Mouse (Mus musculus) ovary, postnatal 14 days (tissue): ENCODE results near the gene Rab44.

ENCODE experiments used
- DNase-seq: peaks from one replicate; pipeline ENCODE4 v3.0.0; 2022; ENCODE audit warnings: low spot score

Rab44 gene

DNA sequence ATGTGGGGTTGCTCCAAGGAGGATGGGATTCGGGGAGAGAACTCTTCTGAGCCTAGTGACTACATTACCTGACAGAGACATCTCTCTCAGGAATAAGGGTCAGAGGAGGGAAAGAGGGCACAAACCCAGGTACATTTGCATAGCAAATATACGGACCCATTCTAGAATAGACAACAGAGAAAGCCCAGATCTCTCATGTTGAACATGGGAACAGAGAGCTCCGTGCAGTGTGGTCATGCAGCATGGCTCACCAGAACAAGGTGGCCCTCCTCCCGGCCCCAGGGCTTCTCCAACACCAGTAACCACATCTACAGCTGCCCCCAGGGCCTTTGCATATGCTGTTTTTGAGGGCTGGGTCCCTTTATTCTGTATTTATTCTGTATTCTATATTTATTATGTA is 54.5 kb downstream of the Rab44 start:
- DNase-seq: no peak

- DNase-seq: no peak
These were observed 55.2 kb downstream of the Rab44 start for GRCm38 (mm10) chr17:29168996-29169601.

DNA sequence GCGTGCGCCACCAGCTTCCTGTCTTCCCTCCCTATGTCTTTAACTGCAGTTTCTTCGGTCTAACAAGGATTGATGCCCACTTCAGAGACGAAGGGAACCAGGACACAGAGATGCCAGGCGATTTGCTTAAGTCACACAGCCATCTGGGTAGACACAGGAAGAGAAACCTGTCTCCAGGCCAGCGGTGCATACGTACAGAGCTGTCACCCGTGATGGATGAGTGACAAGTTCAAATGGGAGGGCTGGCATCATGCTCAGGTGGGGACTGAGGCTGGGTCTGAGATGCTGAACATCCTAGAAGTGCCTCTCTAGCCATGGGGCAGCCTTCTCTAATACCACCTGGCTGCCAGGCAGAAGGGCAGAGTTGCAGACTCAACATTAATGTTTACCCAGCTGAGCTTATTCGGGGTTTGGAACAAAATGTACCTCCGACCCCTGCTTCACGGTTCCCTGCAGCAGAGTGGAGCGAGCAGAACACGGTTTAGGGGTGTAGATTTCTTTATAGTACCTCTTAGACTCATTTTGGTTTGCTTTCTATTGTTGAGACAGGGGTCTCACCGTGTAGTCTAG is 56.6 kb downstream of the Rab44 start:
- no peak for DNase-seq

- peak; percentile 84 for DNase-seq
These were observed 57.2 kb downstream of the Rab44 start for GRCm38 (mm10) chr17:29171001-29171772.

GRCm38 (mm10) chr17:29172062-29172461 is 58.1 kb downstream of the Rab44 start:
- no peak for DNase-seq

GRCm38 (mm10) chr17:29173165-29173564 is 59.2 kb downstream of the Rab44 start:
- DNase-seq: no peak

DNA sequence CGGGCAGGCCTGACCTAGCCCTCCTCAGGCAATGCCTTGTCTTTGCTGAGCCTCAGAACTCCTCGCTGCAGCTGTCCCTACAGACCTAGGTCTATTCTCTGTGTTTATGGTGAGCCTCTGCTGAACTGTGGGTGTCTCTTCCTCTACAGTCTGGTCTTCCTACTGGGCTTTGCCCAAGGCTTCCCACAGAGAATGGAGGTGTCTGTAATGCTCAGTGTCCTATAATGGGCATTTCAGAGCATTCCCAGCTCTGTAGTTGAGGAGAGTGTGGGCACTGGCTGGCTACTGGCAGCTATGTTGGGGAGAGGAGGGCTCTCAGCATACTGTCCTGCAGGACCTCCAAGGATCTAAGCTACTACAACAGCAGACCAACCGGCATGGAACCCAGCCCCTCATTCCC is 61.7 kb downstream of the Rab44 start:
- no peak for DNase-seq

GRCm38 (mm10) chr17:29176391-29177267 is 62.7 kb downstream of the Rab44 start:
- peak; percentile 69 for DNase-seq

GRCm38 (mm10) chr17:29178503-29179059 is 64.6 kb downstream of the Rab44 start:
- no peak for DNase-seq

DNA sequence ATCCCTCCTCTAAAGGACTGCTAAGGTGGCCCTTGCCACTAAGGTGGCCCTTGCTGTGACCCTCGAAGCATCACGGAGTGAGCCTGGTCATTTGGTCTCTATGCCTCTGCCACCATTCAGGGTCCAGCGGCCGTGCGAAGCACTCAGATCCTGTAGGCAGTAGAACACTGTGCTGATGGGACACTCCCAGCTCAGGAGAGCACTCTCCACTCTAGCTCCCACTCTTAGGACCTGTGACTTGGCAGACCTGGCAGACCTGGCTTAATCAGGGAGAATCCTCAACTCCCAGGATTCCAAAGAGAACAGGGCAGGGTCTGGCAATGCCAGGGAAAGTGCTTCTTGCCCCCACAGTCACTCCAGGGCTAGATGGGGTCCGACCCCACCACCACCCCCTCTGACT is 66.0 kb downstream of the Rab44 start:
- no peak for DNase-seq

GRCm38 (mm10) chr17:29180406-29181127 is 66.6 kb downstream of the Rab44 start:
- DNase-seq: no peak

- no peak for DNase-seq
These were observed 67.8 kb downstream of the Rab44 start for GRCm38 (mm10) chr17:29181751-29182150.

DNA sequence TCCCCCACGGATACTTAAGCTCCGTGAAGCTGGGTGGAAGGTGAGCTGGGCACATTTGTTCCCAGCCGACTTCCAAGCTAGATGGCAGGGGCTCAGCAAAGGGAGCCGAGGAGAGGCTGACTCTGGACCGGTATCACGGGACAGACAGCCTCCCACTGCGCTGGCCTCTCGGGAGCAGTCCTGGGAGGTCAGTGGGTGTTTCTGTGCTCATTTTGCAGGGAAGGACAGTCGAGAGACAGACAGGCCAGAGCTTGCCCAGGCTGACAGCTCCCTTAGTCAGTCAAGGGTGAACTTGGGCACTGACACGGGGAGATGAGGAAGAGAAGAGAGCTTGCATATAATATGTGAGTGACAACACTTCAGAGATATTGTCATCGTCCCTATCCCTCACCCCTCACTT is 69.2 kb downstream of the Rab44 start:
- no peak for DNase-seq

- no peak for DNase-seq
These were observed 71.6 kb downstream of the Rab44 start for GRCm38 (mm10) chr17:29185376-29186046.

DNA sequence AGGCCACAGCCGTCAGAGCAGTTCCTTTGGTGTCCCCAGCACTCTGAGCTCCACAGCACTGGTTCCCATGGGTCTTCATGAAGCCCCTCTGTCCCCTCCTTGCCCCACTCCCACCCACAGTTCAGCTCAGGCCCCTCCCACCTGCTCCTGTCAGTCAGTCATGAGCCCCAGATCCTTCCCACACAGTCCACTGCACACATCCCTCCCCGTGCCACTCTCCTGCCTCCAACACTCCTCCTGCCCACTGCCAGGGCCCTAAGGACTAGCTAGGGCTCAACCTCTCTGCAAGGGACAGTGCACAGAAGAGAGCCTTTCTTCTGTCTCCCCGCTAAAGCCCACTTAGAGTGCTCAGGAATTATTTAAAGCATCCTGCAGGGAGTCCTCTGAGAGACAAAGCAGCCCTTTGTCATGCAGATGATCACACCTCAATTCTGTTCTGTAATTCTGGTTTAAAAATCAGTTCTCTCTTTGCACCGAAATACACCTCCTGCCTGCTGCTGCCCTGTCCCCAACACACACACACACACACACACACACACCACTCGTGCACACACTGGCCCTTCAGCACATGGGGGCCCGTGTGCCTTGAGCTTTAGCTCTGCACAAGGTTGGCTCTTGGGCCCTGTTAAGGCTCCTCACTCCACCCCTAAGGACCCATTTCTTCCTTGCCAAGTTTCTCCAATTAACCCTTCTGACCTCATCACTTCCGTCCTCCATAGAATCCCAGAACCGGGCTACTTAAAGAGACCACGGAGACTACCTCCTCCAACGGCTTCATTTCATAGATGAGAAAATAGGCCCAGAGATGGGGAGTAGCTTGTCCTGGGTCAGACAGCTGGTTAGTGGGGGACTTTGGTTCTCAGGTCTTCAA is 73.3 kb downstream of the Rab44 start:
- DNase-seq: no peak

DNA sequence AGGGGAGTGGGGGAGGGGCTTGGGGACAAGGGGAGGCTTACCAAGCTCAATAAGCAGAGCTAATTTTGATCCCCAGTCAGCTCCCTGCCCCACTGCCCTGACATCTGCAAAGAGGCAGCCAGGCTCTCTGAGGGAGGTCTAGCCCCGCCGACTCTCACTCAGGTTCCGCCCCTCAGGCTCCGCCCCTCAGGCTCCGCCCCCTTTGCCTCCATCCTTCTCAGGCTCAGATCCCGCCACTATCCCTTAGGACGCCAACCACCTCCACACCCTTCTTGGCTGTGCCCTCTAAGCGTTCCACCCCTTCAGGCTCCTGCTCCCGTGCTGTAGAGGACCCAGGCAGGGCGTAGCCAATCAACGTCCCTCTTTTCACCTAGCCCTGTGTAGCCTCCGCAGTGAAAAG is 75.0 kb downstream of the Rab44 start:
- DNase-seq: no peak

DNA sequence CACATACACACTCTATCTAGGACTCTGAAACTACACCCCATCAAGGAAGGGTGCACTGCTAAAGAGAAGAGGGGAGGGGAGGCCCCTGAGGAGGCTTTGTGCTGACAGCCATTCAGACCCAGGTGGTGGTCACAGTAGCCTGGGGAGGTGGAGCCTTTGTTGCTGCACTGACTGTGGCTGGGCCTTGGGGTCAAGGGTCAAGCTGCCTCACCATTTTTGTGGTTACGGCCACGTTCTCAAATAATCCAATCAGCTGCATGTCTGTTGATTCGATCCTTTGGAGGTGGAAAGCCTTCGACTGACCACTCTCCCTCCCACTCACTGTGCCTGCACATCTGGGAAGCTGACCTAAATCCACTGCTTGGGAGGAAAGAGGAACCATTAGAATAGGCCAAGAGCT is 81.6 kb downstream of the Rab44 start:
- no peak for DNase-seq
